Mouse (Mus musculus) gastrocnemius, postnatal 25 days (tissue): ENCODE measurements around the gene Grk1. TPM values are rescaled to one million over a fixed set of nuclear protein-coding genes. Genes with fewer than 3 reads are reported as not detected.

Experiments used
- DNase-seq: peaks from one replicate; pipeline ENCODE4 v3.0.0; 2022
- total RNA-seq, 2 experiments: library from RNA; stranded (reverse); gene quantifications; 1 replicate in 1 of 2; 2 replicates in 1 of 2; pipeline ENCODE4 v1.2.3; 2021

Gene Grk1
- total RNA-seq, 2 experiments from 2014 or later = 0.05 TPM; not detected in 1

- DNase-seq = no peak
Observed at GRCm38 (mm10) chr8:13428156-13428555, 23.3 kb downstream of the Grk1 start.

GRCm38 (mm10) chr8:13430412-13430811 lies 25.5 kb downstream of the Grk1 start:
- no peak for DNase-seq

DNA sequence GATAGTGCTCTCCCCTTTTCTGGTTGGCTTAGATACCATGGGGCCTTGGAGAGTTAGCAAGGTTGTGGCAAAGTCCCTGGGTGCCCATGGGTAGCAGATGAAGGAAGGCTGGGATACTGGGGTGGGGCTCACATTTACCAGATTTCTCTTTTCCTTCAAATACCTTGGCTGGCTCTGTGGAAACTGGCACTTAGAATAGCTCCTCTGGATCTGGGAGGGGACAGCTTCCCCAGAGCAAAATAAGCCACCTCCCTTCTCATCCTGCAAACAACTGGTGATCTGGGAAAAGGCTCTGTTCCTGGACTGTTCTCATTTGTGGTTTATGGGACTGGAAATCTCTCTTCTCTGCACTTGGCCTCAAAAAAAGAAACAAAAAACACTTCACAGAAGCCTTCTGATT lies 26.0 kb downstream of the Grk1 start:
- no peak for DNase-seq

- DNase-seq = no peak
Observed at GRCm38 (mm10) chr8:13433130-13433529, 28.2 kb downstream of the Grk1 start.

DNA sequence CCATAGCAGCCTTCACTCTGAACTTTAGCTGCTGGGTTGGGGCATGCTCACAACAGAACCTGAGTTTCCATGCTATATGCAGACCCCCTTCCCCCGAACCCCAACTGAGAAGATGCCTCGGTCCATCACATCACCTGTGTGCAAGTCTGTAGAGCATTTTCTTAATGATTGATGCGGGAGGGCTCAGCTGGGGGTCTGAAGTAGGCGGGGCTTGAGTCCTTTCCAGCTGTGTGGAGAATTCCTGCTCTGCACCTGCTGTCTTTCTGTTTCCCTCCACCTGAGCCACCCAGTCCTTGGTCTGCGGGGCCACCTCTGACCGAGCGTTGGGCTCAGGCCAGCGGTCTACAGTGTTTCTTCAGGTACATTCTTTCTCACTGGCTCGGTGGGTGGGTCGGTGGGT lies 30.0 kb downstream of the Grk1 start, which contains the start of gene Tmem255b:
Gene Tmem255b, plus strand, starts transcription at position 301 of the 400 bp plus-strand sequence.
- no peak for DNase-seq

- no peak for DNase-seq
Observed at GRCm38 (mm10) chr8:13436052-13436451, 31.2 kb downstream of the Grk1 start.

GRCm38 (mm10) chr8:13437531-13437930 lies 32.6 kb downstream of the Grk1 start:
- no peak for DNase-seq

DNA sequence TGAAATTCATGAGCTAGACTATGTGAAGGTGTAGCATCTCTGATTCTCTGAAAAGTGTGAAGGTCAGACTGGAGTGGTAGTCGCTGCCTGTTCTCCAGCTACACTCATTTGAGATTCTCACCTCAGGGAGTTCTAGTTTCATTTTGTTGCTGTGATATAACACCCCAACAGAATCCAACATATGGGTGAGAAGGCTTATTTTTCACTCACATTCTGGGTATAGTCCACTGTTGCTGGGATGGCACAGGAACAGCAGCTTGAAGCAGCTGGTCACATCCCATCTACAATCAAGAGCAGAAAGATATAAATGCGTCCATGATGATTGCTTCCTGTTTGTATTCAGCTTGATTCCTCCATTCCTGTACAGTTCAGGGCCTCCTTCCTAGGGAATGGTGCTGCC lies 37.3 kb downstream of the Grk1 start:
- DNase-seq = no peak

GRCm38 (mm10) chr8:13446456-13446855 lies 41.6 kb downstream of the Grk1 start:
- no peak for DNase-seq

DNA sequence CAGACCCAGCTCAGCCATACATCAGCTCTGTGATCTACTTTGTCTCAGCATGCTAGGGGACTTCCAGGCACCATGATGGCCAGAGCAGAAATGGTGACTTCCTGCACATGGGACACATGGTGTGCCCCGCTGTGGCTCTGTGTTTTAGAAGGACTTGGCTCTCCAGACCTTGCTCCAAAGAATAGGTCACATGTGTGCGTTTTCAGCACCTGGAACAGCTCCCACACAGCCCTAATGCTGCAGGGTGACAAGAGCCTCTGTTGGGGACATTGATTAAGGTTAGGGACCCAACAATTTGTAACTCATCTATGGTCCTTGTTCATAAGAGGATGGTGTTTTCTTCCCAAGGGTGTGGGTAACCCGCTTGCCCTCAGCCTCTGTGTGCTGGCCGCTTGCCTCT lies 43.3 kb downstream of the Grk1 start:
- no peak for DNase-seq

DNA sequence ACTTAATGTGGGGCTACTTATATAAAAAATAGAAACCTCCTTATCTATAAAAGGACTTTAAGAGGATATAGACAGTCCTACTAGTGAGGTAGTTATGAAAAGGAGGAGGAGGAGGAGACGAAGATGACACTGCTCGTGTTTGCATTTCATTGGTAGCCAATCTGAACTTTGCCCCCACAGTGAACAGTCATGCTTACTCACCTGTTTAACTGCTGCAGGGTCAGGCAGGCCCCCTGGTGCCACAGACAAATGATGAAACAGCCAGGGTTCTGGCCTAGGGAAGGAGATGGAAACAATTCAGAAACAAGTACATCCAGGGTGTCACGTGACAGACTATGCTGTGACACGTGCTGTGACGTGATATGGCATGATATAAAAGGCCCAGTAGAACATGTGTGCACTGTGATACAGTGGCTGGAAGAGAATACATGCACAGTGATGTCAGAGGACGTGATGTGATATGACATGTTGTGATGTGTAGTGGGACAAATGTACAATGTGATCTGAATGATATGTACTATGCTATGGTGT lies 46.9 kb downstream of the Grk1 start:
- DNase-seq = no peak

- DNase-seq = no peak
Observed at GRCm38 (mm10) chr8:13454341-13455113, 49.6 kb downstream of the Grk1 start.

DNA sequence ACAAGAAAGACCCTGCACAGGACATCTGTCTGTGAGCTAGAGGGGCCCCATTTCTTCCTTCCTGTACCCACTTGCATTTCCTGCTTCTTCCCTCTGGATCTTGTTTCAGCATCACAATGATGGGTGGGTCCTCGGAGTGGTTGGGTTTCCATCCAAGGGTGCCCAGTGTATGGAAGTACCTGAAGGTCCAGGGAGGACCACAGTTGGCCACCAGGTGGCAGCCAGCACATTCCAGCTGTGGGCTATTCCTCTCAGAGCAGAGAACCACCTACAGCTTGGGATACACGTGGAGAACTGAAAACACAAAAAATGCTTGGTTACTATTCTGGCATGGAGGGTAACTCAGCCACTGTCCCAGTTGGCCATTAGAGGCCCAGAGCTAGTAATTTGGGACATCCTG lies 50.4 kb downstream of the Grk1 start:
- no peak for DNase-seq

DNA sequence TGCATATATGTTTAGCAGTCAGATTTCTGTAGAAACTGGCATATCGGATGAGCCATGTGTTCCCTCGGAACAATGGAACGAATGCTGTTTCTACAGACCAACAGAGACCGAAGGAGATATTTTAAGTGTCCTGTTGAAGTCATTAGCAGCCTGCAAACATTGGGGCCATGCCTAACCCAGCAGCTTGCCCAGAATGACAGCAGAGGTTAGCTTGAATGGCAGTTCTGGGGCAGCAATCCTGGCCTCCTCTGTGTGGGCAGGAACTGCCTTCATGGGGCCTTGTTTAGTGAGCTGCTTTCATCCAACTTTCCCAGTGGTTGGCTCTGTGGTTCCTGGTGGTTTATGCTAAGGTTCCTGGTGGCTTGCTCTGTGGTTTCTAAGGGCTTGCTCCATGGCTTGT lies 54.5 kb downstream of the Grk1 start:
- no peak for DNase-seq

DNA sequence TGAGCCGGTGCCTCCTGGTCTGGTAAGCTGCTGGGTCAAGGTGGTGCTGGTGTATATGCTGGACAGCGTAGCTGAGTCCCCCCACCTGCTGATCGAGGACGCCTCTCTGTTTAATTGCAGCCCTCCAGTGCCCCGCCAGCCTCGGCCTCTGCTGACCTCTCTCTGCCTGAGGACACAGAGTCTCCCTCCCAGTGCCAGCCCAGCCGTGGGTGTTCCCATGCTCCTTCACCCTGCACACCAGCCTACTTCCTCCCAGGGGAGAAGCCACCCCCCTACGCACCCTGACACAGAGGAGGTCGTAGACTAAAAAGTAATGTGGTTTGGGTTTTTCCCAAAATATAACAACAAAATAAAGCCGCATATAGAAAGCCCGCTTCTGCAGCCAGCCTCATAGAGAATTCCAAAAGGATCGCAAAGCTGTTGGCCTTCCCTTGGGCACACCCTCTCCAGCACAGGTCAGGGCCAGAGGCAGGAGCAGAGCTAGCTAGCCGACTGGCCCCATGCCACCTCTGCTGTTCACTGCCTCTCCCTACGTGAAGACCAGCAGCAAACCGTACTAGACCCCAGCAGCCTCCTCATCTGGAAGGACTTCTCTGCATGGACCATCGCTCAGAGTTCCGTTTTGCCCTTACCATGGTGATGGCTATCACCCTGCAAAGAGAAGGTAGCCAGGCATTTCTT lies 56.3 kb downstream of the Grk1 start:
- no peak for DNase-seq

DNA sequence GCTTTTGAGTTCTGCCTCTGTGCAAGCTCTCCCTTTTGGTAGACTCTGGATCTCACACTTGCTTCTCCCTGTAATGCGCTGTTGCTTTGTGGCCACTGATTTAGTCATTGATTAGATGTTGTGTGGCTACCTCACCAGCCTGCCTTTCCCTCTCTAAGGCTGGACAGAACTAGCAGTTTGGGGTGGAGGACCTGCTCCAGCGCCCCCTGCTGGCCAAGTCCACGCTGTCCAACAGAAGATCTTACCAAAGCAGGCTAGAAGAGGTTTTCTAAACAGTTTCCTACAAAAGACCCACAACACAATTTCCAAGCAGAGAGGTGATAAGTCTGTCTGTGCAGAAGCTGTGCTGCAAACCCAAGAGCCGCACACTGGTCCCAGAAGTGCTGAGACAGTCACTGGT lies 57.0 kb downstream of the Grk1 start:
- DNase-seq = peak; percentile 63

DNA sequence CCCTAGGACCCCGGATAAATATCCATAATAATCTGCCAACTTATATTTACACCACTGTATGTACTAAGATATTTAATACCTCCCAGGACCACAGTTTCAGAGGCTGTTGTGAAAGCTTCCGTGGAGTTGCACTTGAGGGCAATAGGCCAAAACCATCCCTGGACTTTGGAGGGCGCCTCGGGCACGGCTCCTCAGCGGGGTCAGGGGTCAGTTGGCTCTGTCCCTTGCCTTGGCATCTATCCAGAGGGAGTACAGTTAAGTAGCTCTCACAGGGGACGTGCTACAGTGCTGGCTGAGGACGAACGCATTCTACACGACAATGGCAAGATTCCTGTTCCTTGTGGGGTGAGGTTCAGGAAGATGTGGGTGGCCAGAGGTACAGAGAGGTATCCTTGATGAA lies 57.5 kb downstream of the Grk1 start:
- no peak for DNase-seq

DNA sequence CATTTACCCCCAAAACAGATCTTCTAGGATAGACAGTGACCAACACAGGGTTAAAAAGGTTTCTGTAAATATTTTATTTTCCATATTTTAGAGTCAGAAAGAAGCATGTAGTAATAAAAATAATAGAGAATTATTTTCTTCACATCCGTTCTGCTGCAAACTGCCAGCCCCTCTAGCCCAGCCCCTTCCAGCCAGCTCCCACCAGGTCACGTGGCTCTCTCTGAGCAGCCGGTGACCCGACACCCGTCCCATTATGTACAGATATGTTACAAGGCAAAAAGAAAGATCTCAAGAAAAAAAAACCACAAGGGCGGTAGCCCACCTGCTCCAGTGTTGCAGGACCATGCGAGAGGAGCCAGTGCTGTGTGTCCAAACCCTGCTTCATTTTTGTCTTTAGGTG lies 60.4 kb downstream of the Grk1 start:
- DNase-seq = no peak

DNA sequence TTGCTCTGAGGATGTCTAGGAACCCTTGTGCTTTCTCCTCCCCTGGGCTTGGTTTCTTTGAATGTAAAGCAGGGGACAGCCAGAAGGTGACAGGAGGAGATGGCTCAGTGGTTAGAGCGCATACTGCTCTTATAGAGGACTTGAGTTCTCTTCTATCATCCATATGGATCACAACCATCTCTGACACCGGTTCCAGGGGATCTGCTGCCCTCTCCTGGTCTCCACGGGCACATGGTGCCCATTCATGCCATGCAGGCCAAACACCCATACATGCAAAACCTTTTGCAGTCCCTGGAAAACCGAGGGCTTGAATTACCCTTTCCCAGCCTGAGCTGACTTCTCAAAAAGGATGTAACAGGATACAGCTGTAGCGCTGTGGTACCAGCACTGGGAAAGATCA lies 62.1 kb downstream of the Grk1 start:
- no peak for DNase-seq

DNA sequence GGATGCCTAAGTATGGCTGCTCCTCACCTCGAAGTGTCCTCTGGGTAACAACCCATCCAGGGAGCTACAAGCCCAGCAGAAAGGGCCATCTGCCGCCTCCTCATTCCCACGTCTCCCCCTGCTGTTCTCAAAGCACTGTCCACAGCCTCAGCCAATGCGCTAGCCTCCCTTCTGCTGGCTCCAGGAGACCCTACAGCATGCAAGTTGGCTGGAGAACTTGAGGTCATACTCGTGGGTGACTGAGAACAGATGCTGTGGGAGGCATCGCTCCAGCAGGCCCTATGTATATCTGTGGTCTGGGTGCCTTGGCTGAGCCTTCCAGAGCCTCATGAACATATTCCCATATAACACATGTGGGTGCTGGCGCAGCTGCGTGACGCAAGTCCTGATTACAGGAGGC lies 63.9 kb downstream of the Grk1 start:
- no peak for DNase-seq

DNA sequence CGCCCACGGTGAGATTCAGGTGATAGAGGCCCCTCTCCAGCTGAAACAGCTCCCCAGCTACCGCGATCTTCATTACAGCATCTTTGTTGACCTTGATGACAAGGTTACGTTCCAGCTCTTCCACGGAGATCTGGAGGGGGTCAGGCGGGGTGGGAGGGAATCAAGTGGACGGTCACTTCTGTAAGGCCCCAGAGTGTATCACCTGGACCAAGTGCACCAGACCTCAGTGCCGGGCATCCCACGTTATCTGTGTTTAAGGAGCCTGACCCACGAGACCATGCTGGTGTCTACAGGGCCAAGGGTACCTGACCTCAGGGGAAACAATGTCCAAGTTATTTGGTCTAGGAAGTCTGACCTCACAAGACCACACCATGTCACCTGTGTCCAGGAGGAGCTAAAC lies 66.6 kb downstream of the Grk1 start:
- DNase-seq = no peak
